Mouse (Mus musculus) adrenal gland (tissue): Measurements from ENCODE around the gene Slc30a6.

Experiments used
- intact Hi-C: fragments of 180-260 bp; cut with DNase I; formaldehyde crosslinking; loops from one replicate; pipeline ENCODE4 v1.15.1; 2025
- long read RNA-seq, 2 experiments: library from polyadenylated mRNA; unstranded; transcript quantifications; one replicate each; pipeline ENCODE4 v2.0.0; 2020; ENCODE audit warnings: borderline replicate concordance in 1 of 2; ENCODE audit not compliant: insufficient replicate concordance in 1 of 2

Slc30a6 gene
- long read RNA-seq, experiment 1, transcript Slc30a6-201 (14 exons, 2,148 nt), result major isoform, 20 of 33 reads
- long read RNA-seq, experiment 1, partial matches to known transcripts, result 4 of 33 reads
- long read RNA-seq, experiment 1, other reads (novel, unspliced or antisense), result 9 of 33 reads
- long read RNA-seq, experiment 2, transcript Slc30a6-201 (14 exons, 2,148 nt), result major isoform, 31 of 40 reads
- long read RNA-seq, experiment 2, partial matches to known transcripts, result 4 of 40 reads
- long read RNA-seq, experiment 2, other reads (novel, unspliced or antisense), result 5 of 40 reads

DNA sequence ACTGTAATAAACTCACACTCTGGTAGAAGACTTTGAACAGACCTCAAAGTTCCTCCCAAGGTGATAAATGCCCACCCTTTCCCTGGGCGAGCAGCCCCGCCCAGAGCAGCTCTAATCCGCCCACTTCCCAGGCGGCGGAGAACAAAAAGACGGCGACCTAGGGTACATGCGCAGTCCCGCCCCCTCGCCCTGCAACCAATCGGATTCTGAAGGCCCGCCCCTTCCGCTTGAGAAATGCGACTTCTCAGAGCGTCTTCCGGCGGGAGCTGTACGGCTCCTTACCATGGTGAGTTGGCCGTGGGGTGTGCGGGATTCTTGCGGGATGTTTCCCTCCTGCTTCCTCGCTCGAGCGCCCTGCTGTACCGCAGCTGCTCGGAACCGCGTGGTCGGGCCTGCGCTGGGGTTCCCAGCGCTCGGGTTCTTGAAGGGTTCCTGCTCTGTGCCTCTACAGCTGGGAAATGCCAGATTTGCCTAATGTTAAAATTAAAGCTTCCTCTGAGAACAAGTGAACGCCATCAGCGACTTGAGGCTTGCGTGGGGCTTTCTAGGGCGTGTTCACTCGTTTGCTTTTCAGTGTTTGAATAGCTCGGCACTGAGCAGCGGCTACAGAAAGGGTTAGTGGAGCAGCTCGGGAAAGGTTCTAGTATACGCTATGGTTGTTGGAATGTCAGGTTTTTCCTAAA, at the start of gene Slc30a6:
Gene Slc30a6, plus strand, starts transcription at position 226 of the 683 bp plus-strand sequence.
- intact Hi-C loops, result no loop called here

DNA sequence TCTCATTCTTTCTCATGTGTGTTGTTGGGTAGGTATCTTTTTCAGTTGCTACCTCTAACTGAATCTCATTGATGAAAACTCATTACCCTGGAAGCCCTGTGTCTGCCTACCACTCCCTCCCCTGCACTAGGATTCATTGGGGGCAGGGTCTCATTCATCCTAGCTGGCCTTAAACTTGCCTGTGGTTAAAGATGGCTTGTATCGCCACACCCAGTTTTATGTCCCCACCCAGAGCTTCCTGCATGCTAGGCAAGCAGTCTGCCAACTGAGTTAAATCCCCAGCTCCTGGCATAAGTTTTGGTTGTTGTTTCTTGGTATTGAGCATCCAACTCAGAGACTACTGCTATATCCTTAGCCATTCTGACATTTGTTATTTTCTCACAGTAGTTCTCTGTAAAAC, 31.8 kb upstream of the Slc30a6 start:
- intact Hi-C loops, result no loop called here

DNA sequence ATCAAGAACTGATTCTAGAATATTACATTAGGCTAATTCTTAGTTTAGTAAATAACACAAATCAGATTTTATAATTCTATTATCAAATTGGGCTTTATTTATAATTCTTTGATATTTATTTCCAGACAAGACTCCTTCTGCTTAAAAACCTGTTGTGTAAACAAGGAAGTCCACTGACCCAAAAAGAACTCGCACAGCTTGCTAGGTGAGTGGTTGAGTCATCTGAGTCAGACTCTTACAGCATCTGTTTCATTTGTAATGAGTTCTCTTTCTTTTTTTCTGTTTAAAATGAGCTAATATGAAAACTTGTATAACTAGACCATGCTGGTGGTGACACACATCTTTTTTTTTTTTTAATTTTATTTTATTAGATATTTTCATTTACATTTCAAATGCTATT, 18.5 kb upstream of the Slc30a6 start:
- intact Hi-C loops, result no loop called here

DNA sequence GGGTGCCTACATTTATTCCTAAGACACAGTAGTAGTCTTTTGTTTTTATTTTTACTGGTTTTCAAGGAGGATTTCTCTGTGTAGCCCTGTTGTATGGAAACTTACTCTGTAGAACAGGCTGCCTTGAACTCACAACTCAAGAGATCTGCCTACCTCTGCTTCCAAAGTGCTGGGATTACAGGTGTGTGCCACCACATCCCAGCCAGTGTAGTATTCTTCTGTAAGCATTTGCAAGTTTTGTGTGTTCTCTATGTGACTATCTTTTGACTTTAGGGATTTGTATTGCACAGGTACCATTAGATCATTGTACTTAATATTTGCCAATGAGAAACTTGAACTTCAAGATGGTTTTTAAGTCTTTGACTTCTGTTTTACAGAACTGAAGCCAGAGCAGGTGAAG, 8.8 kb upstream of the Slc30a6 start:
- intact Hi-C loops, result no loop called here

DNA sequence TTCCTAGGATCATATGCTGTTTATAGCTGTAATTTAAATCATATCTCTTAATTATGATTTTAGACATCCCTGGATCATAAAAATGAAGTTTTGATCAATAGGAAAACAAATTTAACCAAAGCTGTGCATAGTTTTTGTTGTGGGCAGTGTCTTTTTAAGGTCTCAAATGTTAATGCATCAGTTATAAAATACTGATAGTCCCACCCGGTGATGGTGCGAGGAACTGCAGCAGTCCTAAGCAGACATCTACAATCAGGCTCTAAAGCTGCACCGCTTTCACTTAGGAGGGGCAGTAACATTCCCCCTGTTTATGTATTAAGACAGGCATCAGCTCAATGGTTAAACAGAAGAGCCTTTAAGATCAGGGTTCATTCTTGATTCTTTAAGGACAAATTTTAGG, 5.6 kb upstream of the Slc30a6 start:
- intact Hi-C loops, result no loop called here

DNA sequence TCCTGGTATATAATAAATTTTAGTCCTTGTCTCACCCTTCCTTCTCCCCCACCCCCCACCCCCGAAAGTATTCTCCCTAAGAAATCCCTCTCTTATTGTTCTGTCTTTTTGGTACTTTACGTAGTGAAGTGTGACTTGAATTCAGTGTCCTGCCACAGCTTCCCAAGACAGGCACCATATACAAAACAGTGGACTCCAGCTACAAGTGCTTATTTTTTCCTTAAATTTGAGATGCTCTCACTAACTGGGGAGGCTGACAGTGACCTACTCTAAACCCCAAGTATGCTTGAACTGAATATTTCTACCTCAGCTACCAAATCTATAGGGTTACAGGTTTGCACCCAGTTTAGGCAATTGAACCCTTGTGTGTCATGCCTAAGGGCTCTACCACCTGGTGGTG, 1.0 kb upstream of the Slc30a6 start:
- intact Hi-C loops, result no loop called here

DNA sequence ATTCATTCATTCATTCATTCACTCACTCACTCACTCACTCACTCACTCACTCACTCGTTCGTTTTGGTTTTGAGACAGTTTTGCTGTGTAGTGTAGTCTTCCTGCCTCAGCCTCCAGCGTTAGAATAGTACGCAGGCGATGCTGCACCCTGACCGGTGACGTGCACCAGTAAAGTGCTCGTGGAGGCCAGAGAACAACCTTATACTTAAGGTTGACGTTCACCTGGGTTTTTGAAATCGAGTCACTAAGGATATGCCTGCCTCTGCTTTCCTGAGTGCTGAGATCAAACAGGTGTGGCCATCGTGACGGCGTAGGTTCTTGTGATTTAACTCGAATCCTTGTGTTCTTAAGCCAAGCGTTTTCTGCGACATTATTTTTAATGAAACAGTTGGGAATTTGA, 553 bp upstream of the Slc30a6 start:
- intact Hi-C loops, result no loop called here

DNA sequence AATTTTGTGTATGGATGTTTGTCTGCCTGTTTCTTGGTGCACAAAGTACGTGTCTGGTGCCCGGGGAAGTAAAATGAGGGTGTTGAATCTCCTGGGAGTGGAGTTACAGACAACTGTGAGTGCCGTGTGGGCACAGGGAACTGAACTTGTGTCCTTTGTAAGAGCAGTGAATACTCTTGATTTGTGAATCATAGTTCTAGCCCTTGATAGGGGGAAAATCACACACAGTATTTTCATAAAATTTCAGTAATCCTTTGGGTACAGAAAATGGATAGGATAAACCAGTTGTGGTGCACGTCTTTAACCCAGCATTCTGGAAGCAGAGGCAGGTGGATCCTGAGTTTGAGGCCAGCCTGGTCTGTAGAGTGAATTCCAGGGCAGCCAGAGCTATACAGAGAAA, 1.4 kb downstream of the Slc30a6 start:
- intact Hi-C loops, result no loop called here

DNA sequence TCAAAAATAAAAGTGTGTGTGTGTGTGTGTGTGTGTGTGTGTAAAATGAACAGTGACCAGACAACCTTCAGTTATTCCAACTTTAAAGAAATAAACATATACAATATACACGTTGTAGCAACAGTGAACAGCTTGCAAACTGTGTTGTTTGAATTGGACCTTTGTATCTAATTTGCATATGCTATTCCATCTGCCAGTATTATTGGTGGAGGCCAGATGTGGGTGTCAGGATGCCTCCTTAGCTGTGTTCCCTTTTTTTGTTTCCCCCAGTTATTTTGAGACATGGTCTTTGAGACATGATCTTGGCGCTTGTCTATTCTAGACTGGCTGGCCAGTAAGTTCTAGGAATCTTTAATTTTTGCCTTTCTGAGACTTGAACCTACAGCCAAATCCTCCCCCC, 1.8 kb downstream of the Slc30a6 start:
- intact Hi-C loops, result no loop called here

DNA sequence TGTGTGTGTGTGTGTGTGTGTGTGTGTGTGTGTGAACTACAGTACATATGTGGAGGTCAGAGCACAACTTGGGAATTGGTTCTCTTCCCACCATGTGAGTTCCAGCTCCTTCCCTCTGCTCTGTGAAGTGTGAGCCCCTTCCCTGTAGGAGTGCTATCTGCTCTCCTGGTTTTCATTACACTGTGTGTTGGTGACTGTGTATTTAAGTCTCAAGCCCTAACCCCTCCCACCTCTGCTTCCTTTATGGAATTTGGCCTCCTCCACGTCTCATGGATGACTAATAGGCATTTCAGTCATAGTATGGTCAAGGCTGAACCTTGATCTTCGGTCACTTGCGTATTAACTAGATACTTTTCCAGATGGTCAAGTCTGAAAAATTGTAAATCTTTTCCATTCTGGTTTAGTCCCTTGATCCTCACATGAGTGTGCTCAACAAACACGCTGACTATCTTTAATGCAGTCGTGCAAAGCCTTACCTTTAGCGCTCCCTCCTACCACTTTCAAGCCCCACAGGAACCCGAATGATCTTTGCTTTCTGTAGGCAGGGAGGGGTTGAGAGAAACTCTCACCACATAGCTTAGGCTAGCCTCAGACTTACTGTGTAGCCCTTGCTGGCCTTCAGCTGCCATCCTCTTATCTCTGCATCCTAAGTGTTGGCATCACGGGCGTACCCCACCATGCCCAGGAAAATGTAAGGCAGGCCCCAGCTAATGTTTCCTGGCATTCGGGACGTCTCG, 7.2 kb downstream of the Slc30a6 start:
- intact Hi-C loops, result no loop called here

DNA sequence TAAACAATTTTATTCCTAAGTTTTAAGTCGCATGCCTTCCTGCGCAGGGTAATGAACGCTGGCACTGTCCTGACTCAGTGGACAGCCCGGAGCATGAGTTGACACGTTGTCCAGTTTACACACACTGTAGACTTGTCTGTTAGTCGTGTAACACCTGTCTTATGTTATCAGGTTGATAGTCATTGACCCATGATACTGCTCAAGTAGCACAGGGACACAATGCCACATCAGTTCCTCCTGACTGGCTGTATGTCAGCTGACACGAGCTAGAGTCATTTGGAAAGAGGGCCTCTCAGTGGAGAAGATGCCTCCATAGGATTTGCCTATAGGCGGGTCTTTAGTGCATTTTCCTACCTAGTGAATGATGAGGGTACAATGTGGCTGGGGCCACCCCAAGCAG, 11.1 kb downstream of the Slc30a6 start:
- intact Hi-C loops, result no loop called here

DNA sequence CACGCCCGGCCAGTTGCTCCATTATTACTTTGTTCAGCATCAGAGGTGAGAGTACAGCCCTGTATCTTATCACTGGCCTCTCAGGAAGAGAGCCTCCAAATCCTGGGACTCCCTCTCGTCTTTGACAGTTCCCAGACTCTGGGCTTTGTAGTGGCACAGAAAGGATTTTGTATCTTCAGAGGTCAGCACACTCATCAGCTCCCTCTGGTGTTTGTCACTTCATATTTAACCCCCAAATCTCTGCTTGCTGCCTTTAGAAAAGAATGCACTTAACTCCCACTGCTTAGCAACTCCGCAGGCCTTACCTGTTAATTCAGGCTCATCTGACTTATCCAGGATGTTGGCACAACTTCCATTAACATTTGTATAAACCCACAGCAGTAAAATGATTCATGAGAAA, 14.3 kb downstream of the Slc30a6 start:
- intact Hi-C loops, result no loop called here

DNA sequence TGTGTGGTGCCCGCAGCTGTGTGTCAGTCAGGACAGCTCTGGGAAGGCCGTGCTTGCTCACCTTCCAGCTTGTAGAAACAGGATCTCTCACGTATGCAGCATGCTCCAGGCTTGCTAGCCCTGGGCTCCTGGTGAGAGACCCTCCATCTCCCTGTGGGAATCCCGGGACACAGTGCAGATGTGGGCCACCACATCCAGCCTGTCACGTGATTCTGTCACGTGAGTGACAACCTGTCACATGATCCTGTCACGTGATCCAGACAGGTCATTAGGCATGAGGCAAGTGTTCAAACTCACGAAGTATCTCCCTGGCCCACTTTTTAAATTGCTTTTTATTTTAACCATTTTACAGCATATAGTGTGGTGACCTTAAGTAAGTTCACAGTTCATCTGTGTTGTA, 17.9 kb downstream of the Slc30a6 start:
- intact Hi-C loops, result no loop called here

DNA sequence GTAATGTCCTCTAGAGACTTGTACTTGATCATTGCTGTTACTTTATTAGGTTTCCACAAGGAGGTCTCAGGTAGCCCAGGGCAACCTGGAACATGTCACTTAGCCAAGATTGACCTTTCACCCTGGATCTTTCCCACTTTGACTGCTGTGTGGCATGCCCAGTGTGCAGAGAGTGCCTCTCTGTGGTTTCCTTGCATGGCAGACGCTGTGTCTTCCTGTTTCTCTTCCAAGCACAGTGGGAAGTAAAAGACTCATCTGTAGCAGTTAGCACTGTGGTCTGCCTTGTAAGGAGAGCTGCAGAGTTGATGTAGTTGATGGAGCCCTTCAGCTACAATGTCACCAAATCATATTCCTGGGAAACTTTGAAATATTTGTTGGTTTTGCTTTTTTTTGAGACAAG, 19.3 kb downstream of the Slc30a6 start:
- intact Hi-C loops, result no loop called here

DNA sequence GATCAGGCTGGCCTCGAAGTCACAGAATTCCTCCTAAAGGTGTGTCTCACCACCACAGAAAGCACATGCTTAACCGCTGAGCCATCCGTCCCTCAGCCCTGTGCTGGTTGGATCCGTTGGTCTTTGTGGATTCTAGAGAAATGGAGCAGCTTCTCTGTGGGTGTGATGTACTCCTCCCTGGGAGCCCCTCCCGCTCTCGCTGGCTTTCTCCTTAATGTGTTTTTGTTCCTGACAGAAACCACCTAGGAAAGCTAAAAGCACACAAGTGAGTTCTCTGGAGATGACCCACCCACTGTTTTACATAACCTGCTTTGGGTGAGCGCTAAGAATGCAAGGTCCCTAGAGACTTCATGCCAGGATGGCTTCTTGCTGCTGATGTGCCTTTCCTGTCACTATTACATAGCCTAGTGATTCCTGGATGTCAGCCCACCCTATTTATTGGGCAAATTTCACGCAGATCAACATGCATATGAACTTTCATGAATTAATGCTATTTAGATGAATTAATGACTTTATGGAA, 21.5 kb downstream of the Slc30a6 start:
- intact Hi-C loops, result no loop called here

DNA sequence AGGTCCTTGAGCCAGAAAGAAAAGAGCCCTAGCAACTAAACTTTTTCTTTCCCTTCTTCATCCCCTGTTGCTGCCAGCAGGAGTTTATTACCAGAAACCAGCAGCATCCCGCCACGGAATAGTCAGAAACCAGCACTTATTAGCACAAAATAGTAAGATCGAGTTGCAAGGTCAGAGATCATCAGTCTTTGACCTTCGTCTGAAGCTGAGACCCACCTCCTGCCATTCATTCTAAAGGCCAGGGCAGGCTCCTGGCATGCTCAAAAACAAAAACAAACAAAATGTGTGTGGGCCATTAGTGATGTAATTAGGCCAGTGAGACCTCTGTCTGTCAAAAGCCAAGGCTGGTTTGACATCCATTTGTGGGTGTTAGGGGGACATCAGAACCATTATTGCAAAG, 22.8 kb downstream of the Slc30a6 start:
- intact Hi-C loops, result no loop called here

DNA sequence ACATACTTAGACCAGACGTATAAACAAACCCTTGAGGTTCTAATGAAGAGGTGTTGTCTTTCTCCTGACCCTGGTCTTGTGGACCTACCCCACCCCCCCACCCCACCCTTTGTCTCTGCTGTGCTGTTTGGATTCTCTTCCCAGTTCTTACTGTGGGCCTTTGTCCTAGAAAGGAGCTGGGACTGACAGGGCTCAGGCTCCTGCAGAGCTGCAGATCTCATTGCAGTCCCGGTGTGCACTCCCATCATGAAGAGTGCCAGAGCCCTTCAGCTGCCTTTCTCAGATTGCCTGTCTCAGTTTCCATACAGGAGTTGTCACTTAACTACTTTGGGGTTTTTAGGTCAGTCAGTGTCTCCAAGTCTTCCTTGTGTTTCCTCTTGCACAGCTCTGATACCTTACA, 25.2 kb downstream of the Slc30a6 start:
- intact Hi-C loops, result no loop called here

DNA sequence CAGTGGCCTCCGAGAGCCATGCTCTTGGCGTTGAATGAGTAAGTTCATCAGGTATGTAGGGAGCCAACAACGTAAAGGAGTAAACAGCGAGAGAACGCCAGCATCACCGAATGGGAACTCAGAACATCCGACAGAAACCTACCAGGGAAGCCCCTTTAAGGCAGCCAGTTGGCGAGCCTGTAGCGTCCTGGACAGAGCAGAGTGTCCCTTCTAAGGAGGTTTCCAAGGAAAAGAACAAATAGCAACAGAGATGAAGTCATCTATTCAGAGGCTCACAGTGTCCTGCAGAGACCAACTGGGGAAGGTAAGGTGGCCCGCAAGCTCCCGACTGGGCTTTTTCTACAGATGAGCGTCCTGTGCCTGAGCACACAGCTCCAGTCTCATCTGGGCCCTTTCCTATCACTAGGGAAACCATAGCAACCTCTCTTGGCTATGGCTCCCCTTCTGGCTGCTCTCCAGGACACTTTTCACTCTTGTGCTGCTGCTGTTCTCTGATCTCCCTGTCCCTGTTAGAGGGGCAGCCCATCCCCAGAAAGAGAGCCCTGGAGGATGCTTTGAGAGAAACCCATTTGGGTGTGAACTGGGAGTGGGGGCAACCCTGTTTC, 29.1 kb downstream of the Slc30a6 start:
- intact Hi-C loops, result no loop called here

DNA sequence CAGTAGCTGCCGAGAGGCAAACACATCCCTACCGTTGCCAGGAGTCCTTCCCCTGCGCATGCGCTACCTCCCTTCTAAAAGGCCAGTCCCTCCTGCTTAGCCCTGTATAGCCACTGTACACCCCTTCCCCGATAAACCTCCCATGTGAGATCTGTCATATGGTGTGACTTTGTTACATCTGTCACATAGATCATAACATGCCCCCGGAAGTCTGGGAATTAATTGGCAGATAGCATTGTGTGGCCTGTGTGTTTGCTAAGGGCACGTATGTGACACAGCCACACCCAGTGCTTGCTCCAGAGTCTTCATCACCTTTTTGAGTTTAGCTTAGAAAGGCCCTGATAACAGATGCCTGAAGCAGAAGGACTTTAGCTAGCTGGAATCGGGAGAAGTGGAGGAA, 34.7 kb downstream of the Slc30a6 start:
- intact Hi-C loops, result no loop called here

DNA sequence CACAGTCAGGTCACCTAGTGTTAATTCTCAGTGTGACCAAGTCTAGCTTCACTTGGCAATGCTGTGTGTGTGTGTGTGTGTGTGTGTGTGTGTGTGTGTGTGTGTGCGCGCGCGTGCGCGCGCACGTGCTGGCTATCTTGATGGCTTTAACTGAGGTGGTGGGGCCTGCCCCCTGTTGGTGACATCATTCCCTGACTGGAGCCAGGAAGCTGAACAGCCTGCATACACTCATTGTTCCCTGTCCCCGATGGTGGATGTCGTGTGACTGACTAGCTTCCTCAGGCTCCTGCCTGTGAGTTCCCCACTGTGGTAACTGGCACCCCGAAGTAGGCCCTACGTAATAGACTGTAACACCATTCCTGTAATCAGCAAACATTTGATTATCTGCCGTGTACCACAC, 36.1 kb downstream of the Slc30a6 start:
- intact Hi-C loops, result no loop called here

DNA sequence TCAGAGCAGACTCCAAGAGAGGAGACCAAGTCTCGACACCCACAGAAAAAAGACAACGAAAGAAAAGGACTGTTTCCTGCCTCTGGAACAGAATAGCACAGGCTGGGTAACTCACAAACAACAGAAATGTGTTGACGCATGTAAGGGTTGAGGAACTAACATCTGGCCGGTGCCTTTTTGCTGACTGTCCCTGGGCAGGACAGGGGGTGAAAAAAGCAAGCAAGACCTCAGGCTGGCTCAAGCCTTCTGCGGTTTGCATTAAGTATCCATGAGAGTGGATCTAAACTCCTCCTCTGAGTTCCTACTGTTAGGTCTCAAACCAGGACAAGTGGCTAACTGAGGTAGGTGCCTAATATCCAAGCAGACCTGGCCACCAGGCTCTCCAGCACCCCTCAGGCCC, 37.2 kb downstream of the Slc30a6 start:
- intact Hi-C loops, result no loop called here

DNA sequence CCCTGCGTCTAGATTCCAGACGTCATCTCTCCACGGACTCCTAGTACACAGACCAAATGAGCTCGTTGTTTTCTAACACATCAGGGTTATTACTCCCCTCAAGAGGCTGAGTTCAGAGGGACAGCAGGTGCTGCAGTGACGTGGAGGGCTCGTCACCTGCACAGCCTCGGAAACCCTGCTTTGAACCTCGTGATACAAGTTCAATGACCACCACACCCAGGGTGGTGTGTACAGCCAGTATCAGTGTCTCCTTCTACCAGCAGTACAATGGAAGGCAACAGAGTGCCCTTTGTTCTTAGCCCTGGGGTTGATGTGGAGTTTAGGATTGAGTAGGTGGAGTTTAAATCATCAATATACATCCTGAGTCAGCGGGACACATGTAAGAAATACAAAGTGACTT, 42.4 kb downstream of the Slc30a6 start:
- intact Hi-C loops, result no loop called here
